Mouse (Mus musculus): ENCODE data around the gene Myo1f. TPM values are rescaled to one million over a fixed set of nuclear protein-coding genes. Genes with fewer than 3 reads are reported as not detected.

The Myo1f gene
- total RNA-seq, 2 experiments from 2014 or later = 2.1 to 3.3 TPM

DNA sequence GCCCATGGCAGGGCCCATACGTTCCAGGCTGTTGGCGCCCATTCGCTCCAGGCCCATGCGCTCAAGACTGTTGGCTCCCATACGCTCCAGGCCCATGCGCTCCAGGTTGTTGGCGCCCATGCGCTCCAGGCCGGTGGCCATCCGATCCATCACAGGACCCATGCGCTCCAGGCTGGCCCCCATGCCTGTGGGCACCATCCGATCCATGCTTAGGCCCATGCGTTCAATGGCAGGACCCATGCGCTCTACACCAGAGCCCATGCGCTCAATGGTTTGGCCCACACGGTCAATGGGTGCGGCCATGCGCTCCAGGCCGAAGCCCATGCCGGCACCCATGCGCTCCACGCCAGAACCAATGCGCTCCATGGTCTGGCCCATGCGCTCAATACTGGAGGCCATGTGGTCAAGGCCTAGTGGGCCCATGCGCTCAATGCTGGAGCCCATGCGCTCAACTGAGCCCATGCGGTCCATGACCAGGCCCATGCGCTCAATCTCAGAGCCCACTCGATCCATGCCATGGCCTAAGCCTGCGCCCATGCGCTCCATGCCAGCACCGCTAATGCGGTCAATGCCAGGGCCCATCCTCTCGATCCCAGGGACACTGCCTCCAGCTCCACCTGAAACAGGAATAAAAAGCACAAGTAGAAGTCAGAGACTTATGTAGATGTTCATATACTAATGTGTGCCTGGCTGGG lies 94.4 kb downstream of the Myo1f start:
- no peak for DNase-seq

Other genes with a start within 250 kb of the Myo1f start
- 1 to 10 TPM; 7.0 to 8.9 TPM for gene Zfp81, start 196.8 kb upstream of the Myo1f start, total RNA-seq (2021)
- 1 to 10 TPM; 6.0 to 8.8 TPM for gene Zfp101, start 161.1 kb upstream of the Myo1f start, total RNA-seq (2021)
- under 1 TPM in 1 of 2 experiments, not detected in 1; 0.20 TPM for gene Actl9, start 122.8 kb upstream of the Myo1f start, total RNA-seq (2021)
- 10 to 100 TPM; 22.3 to 29.7 TPM for gene Adamts10, start 31.5 kb upstream of the Myo1f start, total RNA-seq (2021)
- gene Zfp414, start 73.4 kb downstream of the Myo1f start, total RNA-seq (2021) = 10 to 100 TPM; 28.9 to 35.3 TPM
- under 1 TPM in 1 of 2 experiments, not detected in 1; 0.56 TPM for gene Pram1, start 82.3 kb downstream of the Myo1f start, total RNA-seq (2021)
- 100 to 1,000 TPM; 136 to 171 TPM for gene Hnrnpm, start 131.2 kb downstream of the Myo1f start, total RNA-seq (2021)
- 100 to 1,000 TPM in 1 of 2 experiments, 10 to 100 TPM in 1; 92.9 to 119 TPM for gene March2, start 163.0 kb downstream of the Myo1f start, total RNA-seq (2021)
- 100 to 1,000 TPM; 231 to 299 TPM for gene Rab11b, start 204.8 kb downstream of the Myo1f start, total RNA-seq (2021)
- gene Angptl4, start 226.1 kb downstream of the Myo1f start, total RNA-seq (2021) = 100 to 1,000 TPM in 1 of 2 experiments, 10 to 100 TPM in 1; 62.7 to 110 TPM

Data from adrenal gland, postnatal 36 days (tissue).